Mouse (Mus musculus) monocyte, adult 2 months (primary cell): ENCODE measurements at regions not wholly inside any gene's neighbourhood (a gene's known extent, or its start where the extent isn't known, plus 50 kb on each side); places are given as distances from the start of the nearest gene placed in this dataset.

Source experiments
- DNase-seq, 2 experiments: peaks; one replicate each; pipeline ENCODE4 v3.0.0; 2022; ENCODE audit warnings: low spot score in 2 of 2, low read depth in 1 of 2

GRCm38 (mm10) chr4:8961851-8962250, 723.0 kb upstream of the Car8 start:
- no peak for DNase-seq

- DNase-seq = no peak
Observed at GRCm38 (mm10) chr4:8957771-8958170, 718.9 kb upstream of the Car8 start.

- no peak for DNase-seq
Observed at GRCm38 (mm10) chr4:8957023-8957343, 718.1 kb upstream of the Car8 start.

GRCm38 (mm10) chr4:8956312-8957022, 717.6 kb upstream of the Car8 start:
- no peak for DNase-seq

- no peak for DNase-seq
Observed at GRCm38 (mm10) chr4:8955306-8955705, 716.5 kb upstream of the Car8 start.

- no peak for DNase-seq
Observed at GRCm38 (mm10) chr4:8954356-8954914, 715.6 kb upstream of the Car8 start.

GRCm38 (mm10) chr4:8953181-8953580, 714.3 kb upstream of the Car8 start:
- DNase-seq = no peak

GRCm38 (mm10) chr4:8949951-8950350, 711.1 kb upstream of the Car8 start:
- DNase-seq = no peak

GRCm38 (mm10) chr4:8949537-8949936, 710.7 kb upstream of the Car8 start:
- DNase-seq = no peak

GRCm38 (mm10) chr4:8945116-8945515, 706.3 kb upstream of the Car8 start:
- DNase-seq = no peak

- no peak for DNase-seq
Observed at GRCm38 (mm10) chr4:8943080-8943479, 704.2 kb upstream of the Car8 start.

- no peak for DNase-seq
Observed at GRCm38 (mm10) chr4:8938948-8939411, 700.1 kb upstream of the Car8 start.

GRCm38 (mm10) chr4:8935899-8936298, 697.1 kb upstream of the Car8 start:
- no peak for DNase-seq

GRCm38 (mm10) chr4:8934541-8934940, 695.7 kb upstream of the Car8 start:
- DNase-seq = no peak

- no peak for DNase-seq
Observed at GRCm38 (mm10) chr4:8929346-8929745, 690.5 kb upstream of the Car8 start.

GRCm38 (mm10) chr4:8928551-8929305, 689.9 kb upstream of the Car8 start:
- no peak for DNase-seq

- DNase-seq = no peak
Observed at GRCm38 (mm10) chr4:8927276-8927906, 688.5 kb upstream of the Car8 start.

GRCm38 (mm10) chr4:8926642-8927275, 687.9 kb upstream of the Car8 start:
- DNase-seq = no peak

GRCm38 (mm10) chr4:8922695-8923363, 684.0 kb upstream of the Car8 start:
- no peak for DNase-seq

GRCm38 (mm10) chr4:8921477-8922385, 682.9 kb upstream of the Car8 start:
- DNase-seq = no peak
